Mouse (Mus musculus) ES-Bruce4 (cell line): ENCODE measurements around the gene Pcsk4.

ENCODE experiments used
- CTCF ChIP-seq: IDR thresholded peaks from one replicate; pipeline ENCODE4 v1.8.1; 2011; ENCODE audit warnings: low read depth, low read length
- POLR2A ChIP-seq: IDR thresholded peaks from one replicate; pipeline ENCODE4 v1.8.1; 2011; ENCODE audit warnings: low read length; ENCODE audit not compliant: insufficient read depth

DNA sequence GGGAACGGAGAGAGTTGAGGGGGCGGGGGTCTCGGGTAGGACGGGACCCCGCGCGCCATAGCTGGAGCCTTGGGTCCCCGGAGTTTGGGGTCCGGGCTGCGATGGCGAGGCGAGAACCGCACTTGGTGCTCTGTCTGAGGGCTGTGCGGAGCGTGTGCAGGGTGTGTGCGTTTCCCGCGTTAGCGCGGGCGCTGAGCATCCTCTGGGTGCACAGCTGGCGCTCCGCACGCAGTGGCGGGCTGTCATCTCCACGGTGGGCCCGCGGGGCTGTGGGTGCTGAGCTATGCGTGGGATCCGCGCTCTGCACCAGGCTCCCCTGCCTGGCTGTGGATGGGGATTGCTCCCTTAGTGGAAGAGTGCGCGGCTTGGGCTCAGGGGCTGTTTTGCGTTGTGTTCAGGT lies 27.4 kb upstream of the Pcsk4 start:
- TF ChIP-seq POLR2A (no peak), CTCF (no peak)
